ENCODE assay signal across 7 mouse cellular contexts in the genomic region with DNA sequence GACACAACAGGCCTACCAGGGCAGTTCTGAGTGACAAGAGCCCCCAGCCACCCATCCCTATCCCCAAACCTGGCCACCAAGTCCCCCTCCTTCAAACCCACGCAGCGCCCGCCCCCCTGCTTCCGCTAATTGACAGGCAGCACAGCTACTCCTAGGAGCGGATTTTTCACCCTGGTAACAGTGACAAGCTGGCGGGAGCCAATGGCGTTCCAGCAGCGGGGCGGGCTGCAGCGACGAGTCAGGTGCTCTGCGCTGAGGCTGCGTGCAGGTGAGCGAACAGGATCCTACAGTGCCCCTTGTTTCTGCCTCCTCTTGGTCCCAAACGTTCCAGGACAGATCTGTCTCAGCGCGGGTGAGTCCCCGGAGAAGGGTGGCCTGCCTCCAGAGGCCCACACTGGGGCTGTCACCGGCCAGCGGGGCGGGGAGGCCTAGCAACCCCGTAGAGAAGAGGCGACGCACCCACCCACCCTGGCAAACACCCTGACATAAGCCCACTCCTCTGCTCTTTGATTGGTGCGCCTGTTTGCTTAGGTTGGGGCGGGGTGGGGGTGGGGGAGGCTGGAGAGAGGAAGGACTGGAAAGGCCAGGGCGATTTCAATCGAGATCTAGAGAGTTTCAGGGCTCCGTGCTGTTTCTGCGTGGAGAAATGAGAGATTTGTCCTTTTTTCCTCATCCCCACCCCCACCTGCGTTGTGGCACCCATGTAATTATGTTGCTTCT. TPM values are rescaled to one million over a fixed set of nuclear protein-coding genes. Genes with fewer than 3 reads are reported as not detected.
A peak's percentile ranks its signal among the peaks of the same experiment; 100 is the strongest.
DNase-seq lines count a peak whose midpoint lies in the region; ATAC-seq lines count a peak whose summit lies in the region.

TSS of gene Enpp5 (plus strand) at position 183 of the 720 bp plus-strand sequence.

- H3K9ac ChIP-seq in embryonic facial prominence, embryonic 12.5 days: peak within 1 kb of the TSS; percentile 58
- H3K9ac ChIP-seq in midbrain, embryonic 13.5 days (replicated peaks): peak within 1 kb of the TSS; percentile 81

- H3K27ac ChIP-seq in embryonic facial prominence, embryonic 12.5 days: no peak within 1 kb of the TSS
- H3K27ac ChIP-seq in limb, embryonic 10.5 days: peak within 1 kb of the TSS; percentile 61
- peak within 1 kb of the TSS; percentile 89 for H3K27ac ChIP-seq in midbrain, embryonic 13.5 days

- DNase-seq in adrenal gland, postnatal 25 days: peak; percentile 85
- DNase-seq in heart, adult 11 months: peak; percentile 99
- DNase-seq in kidney, adult 18-20 months: peak; percentile 88
- peak; percentile 81 for DNase-seq in limb, embryonic 10.5 days (ENCODE audit: low spot score)
- DNase-seq in spleen, adult 12 weeks (ENCODE audit: low spot score): peak; percentile 63

- H3K4me1 ChIP-seq in embryonic facial prominence, embryonic 12.5 days: no peaks in the 10 kb centered on the region
- H3K4me1 ChIP-seq in limb, embryonic 10.5 days: 0 out of 2 replicates have a peak, but pooled peaks cover 11% of the 10 kb centered on the region
- peaks cover 24% of the 10 kb centered on the region for H3K4me1 ChIP-seq in midbrain, embryonic 13.5 days (replicated peaks)

- under 1% methylated on average over 31 of the region's 31 CpGs for WGBS in embryonic facial prominence, embryonic 12.5 days
- 1% methylated on average over 31 of the region's 31 CpGs for WGBS in limb, embryonic 10.5 days
- under 1% methylated on average over 31 of the region's 31 CpGs for WGBS in midbrain, embryonic 13.5 days

- no peaks in the 10 kb centered on the region for H3K9me3 ChIP-seq in embryonic facial prominence, embryonic 12.5 days
- H3K9me3 ChIP-seq in limb, embryonic 10.5 days (replicated peaks): no peaks in the 10 kb centered on the region
- H3K9me3 ChIP-seq in midbrain, embryonic 13.5 days: no peaks in the 10 kb centered on the region

- H3K4me2 ChIP-seq in embryonic facial prominence, embryonic 12.5 days (replicated peaks): peak within 1 kb of the TSS; percentile 96
- peak within 1 kb of the TSS; percentile 70 for H3K4me2 ChIP-seq in midbrain, embryonic 13.5 days (replicated peaks)

- H3K4me3 ChIP-seq in embryonic facial prominence, embryonic 12.5 days: peak within 1 kb of the TSS; percentile 68
- H3K4me3 ChIP-seq in limb, embryonic 10.5 days: peak within 1 kb of the TSS; percentile 72
- peak within 1 kb of the TSS; percentile 70 for H3K4me3 ChIP-seq in midbrain, embryonic 13.5 days (replicated peaks)

- H3K36me3 ChIP-seq in embryonic facial prominence, embryonic 12.5 days: no peaks in the 10 kb centered on the region
- no peaks in the 10 kb centered on the region for H3K36me3 ChIP-seq in limb, embryonic 10.5 days
- H3K36me3 ChIP-seq in midbrain, embryonic 13.5 days: peaks cover 33% of the 10 kb centered on the region

- H3K27me3 ChIP-seq in embryonic facial prominence, embryonic 12.5 days: peaks cover 4% of the 10 kb centered on the region; the same call in 1 of the 2 replicates
- peaks cover 11% of the 10 kb centered on the region for H3K27me3 ChIP-seq in limb, embryonic 10.5 days (ENCODE audit: low read depth, poor library complexity, severe bottlenecking)
- H3K27me3 ChIP-seq in midbrain, embryonic 13.5 days: no peaks in the 10 kb centered on the region

- peak; percentile 92 for ATAC-seq in embryonic facial prominence, embryonic 12.5 days (ENCODE audit: insufficient number of reproducible peaks, insufficient read depth, low FRiP score, low TSS enrichment)
- peak; percentile 99 for ATAC-seq in midbrain, embryonic 13.5 days

RNA-seq across cellular contexts. Expression of gene Enpp5, which starts in this region (rescaled TPM):
- total RNA-seq in adrenal gland, postnatal 25 days (2021): 34.1 and 38.6 TPM in 2 replicates
- 16.7 and 17.8 TPM in 2 replicates for polyA plus RNA-seq in embryonic facial prominence, embryonic 12.5 days (2016; fragmentation: Nextera tagmentation; extraction: Ambion mirVana)
- polyA plus RNA-seq in limb, embryonic 10.5 days (2016; fragmentation: Nextera tagmentation; extraction: Ambion mirVana): 4.6 and 7.9 TPM in 2 replicates
- polyA plus RNA-seq in midbrain, embryonic 13.5 days (2015; fragmentation: Nextera tagmentation; extraction: Ambion mirVana): 66.5 and 67.7 TPM in 2 replicates
